Mouse (Mus musculus) liver, embryonic 12.5 days (tissue): ENCODE measurements around the gene Znhit1. TPM values are rescaled to one million over a fixed set of nuclear protein-coding genes. Genes with fewer than 3 reads are reported as not detected.

Experiments used
- ATAC-seq: fragments of 200-750 bp; cut with Nextera tagmentation; 2 replicates; pipeline ENCODE4 v1.8.0; 2017; ENCODE audit warnings: moderate number of reproducible peaks, mild to moderate bottlenecking, moderate library complexity
- H3K27ac ChIP-seq: fragments of 300-500 bp; sonication (generic); 2 replicates; pipeline ENCODE4 v1.5.1; 2016; ENCODE audit warnings: mild to moderate bottlenecking
- H3K27me3 ChIP-seq: fragments of 300-500 bp; sonication (generic); replicated peaks from 2 replicates; pipeline ENCODE4 v1.6.1; 2016; ENCODE audit warnings: mild to moderate bottlenecking, moderate library complexity
- H3K36me3 ChIP-seq: fragments of 300-500 bp; sonication (generic); 2 replicates; pipeline ENCODE4 v1.6.1; 2016; ENCODE audit warnings: mild to moderate bottlenecking, moderate library complexity
- H3K4me1 ChIP-seq: fragments of 300-500 bp; sonication (generic); 2 replicates; pipeline ENCODE4 v1.6.1; 2016
- H3K4me2 ChIP-seq: fragments of 300-500 bp; sonication (generic); 2 replicates; pipeline ENCODE4 v1.6.1; 2016; ENCODE audit warnings: mild to moderate bottlenecking, moderate library complexity
- H3K4me3 ChIP-seq: fragments of 300-500 bp; sonication (generic); 2 replicates; pipeline ENCODE4 v1.5.1; 2016; ENCODE audit warnings: mild to moderate bottlenecking, moderate library complexity
- H3K9ac ChIP-seq: fragments of 300-500 bp; sonication (generic); 2 replicates; pipeline ENCODE4 v1.6.1; 2016; ENCODE audit warnings: mild to moderate bottlenecking, moderate library complexity
- H3K9me3 ChIP-seq: fragments of 300-500 bp; sonication (generic); replicated peaks from 2 replicates; pipeline ENCODE4 v1.6.1; 2016; ENCODE audit warnings: mild to moderate bottlenecking, moderate library complexity
- WGBS: fragments of 180-500 bp; shearing (Covaris S2); methylation state at CpG from one replicate; pipeline ENCODE4 v1.1.7; 2016; ENCODE audit not compliant: insufficient replicate concordance; 5-methylcytosine and 5-hydroxymethylcytosine counted together
- polyA plus RNA-seq: library from polyadenylated mRNA; unstranded; fragments of >200 nt; fragmentation: Nextera tagmentation; extraction: Ambion mirVana; gene quantifications from 2 replicates; pipeline ENCODE4 v1.2.1, GENCODE M21; 2016

Gene Znhit1
- polyA plus RNA-seq, 1 experiment from 2014 or later, result 67.0 TPM

- Histone ChIP-seq H3K4me3 (no peak overlapping the region), H3K4me2 (no peak overlapping the region), H3K27me3 (no peaks in the 10 kb centered on the region), H3K4me1 (peaks cover 15% of the 10 kb centered on the region), H3K9me3 (no peaks in the 10 kb centered on the region), H3K9ac (no peak overlapping the region), H3K27ac (no peak overlapping the region), H3K36me3 (peaks cover 42% of the 10 kb centered on the region)
- no peak for ATAC-seq
- 61% methylated on average over 14 of the region's 16 CpGs for WGBS
These were observed 5.4 kb downstream of the Znhit1 start for GRCm38 (mm10) chr5:136982338-136982930.

- Histone ChIP-seq H3K4me2 (no peak overlapping the region), H3K9ac (no peak overlapping the region), H3K36me3 (peaks cover 42% of the 10 kb centered on the region), H3K4me3 (no peak overlapping the region), H3K27ac (no peak overlapping the region), H3K4me1 (peaks cover 11% of the 10 kb centered on the region), H3K27me3 (no peaks in the 10 kb centered on the region), H3K9me3 (no peaks in the 10 kb centered on the region)
- WGBS, result 72% methylated on average over 8 of the region's 8 CpGs
- ATAC-seq, result no peak
These were observed 6.8 kb downstream of the Znhit1 start for GRCm38 (mm10) chr5:136980974-136981373.

GRCm38 (mm10) chr5:136979762-136980161 lies 8.1 kb downstream of the Znhit1 start:
- no peaks in the 10 kb centered on the region for H3K9me3 ChIP-seq
- H3K4me2 ChIP-seq, result no peak overlapping the region
- 63% methylated on average over 2 of the region's 2 CpGs for WGBS
- no peak for ATAC-seq
- H3K4me1 ChIP-seq, result no peaks in the 10 kb centered on the region
- no peaks in the 10 kb centered on the region; the same call in 1 of the 2 replicates for H3K27me3 ChIP-seq
- H3K9ac ChIP-seq, result no peak overlapping the region
- peaks cover 39% of the 10 kb centered on the region for H3K36me3 ChIP-seq
- no peak overlapping the region for H3K4me3 ChIP-seq
- no peak overlapping the region for H3K27ac ChIP-seq

GRCm38 (mm10) chr5:136977769-136978168 lies 10.1 kb downstream of the Znhit1 start:
- H3K27ac ChIP-seq, result no peak overlapping the region
- no peaks in the 10 kb centered on the region; the same call in 1 of the 2 replicates for H3K27me3 ChIP-seq
- H3K4me1 ChIP-seq, result no peaks in the 10 kb centered on the region
- H3K4me3 ChIP-seq, result no peak overlapping the region
- WGBS, result 38% methylated on average over 4 of the region's 4 CpGs
- H3K36me3 ChIP-seq, result peaks cover 25% of the 10 kb centered on the region
- no peaks in the 10 kb centered on the region for H3K9me3 ChIP-seq
- no peak for ATAC-seq
- H3K4me2 ChIP-seq, result no peak overlapping the region
- no peak overlapping the region for H3K9ac ChIP-seq

- Histone ChIP-seq H3K4me3 (no peak overlapping the region), H3K9me3 (no peaks in the 10 kb centered on the region), H3K9ac (no peak overlapping the region), H3K36me3 (peaks cover under 1% of the 10 kb centered on the region; the same call in 1 of the 2 replicates), H3K4me1 (no peaks in the 10 kb centered on the region; the same call in 1 of the 2 replicates), H3K4me2 (no peak overlapping the region), H3K27ac (no peak overlapping the region), H3K27me3 (peaks cover 2% of the 10 kb centered on the region; the same call in 1 of the 2 replicates)
- ATAC-seq, result no peak
- 33% methylated on average over 8 of the region's 8 CpGs for WGBS
These were observed 14.2 kb downstream of the Znhit1 start for GRCm38 (mm10) chr5:136973670-136974069.

GRCm38 (mm10) chr5:136970703-136971102 lies 17.1 kb downstream of the Znhit1 start:
- ATAC-seq, result peak; percentile 66
- WGBS, result 35% methylated on average over 1 of the region's 1 CpGs

GRCm38 (mm10) chr5:136967592-136967991 lies 20.2 kb downstream of the Znhit1 start:
- Histone ChIP-seq H3K9me3 (no peaks in the 10 kb centered on the region), H3K4me2 (no peak overlapping the region), H3K27me3 (0 out of 2 replicates have a peak, but pooled peaks cover 2% of the 10 kb centered on the region), H3K27ac (peak overlapping the region; percentile 90; the same call in 1 of the 2 replicates), H3K9ac (no peak overlapping the region), H3K36me3 (peaks cover 44% of the 10 kb centered on the region), H3K4me1 (peaks cover 47% of the 10 kb centered on the region), H3K4me3 (no peak overlapping the region)
- WGBS, result 74% methylated on average over 10 of the region's 10 CpGs
- no peak for ATAC-seq

More at GRCm38 (mm10) chr5:136970703-136971102, 17.1 kb downstream of the Znhit1 start:
- Histone ChIP-seq H3K27me3 (peaks cover 2% of the 10 kb centered on the region; the same call in 1 of the 2 replicates), H3K9ac (no peak overlapping the region), H3K9me3 (no peaks in the 10 kb centered on the region), H3K4me3 (no peak overlapping the region), H3K27ac (no peak overlapping the region), H3K4me1 (peaks cover 16% of the 10 kb centered on the region), H3K4me2 (no peak overlapping the region), H3K36me3 (peaks cover 16% of the 10 kb centered on the region)

- 81% methylated on average over 4 of the region's 4 CpGs for WGBS
- no peak for ATAC-seq
- Histone ChIP-seq H3K9me3 (no peaks in the 10 kb centered on the region), H3K4me3 (no peak overlapping the region), H3K36me3 (peaks cover 44% of the 10 kb centered on the region), H3K27me3 (no peaks in the 10 kb centered on the region), H3K4me1 (peaks cover 47% of the 10 kb centered on the region), H3K27ac (peak overlapping the region; percentile 90), H3K4me2 (no peak overlapping the region), H3K9ac (peak overlapping the region; percentile 60)
These were observed 20.9 kb downstream of the Znhit1 start for GRCm38 (mm10) chr5:136966861-136967455.

- H3K27ac ChIP-seq, result peak within 1 kb of the TSS; percentile 90
- peaks cover 51% of the 10 kb centered on the region for H3K4me1 ChIP-seq
- WGBS, result 64% methylated on average over 6 of the region's 6 CpGs
- H3K9ac ChIP-seq, result peak within 1 kb of the TSS; percentile 60
- H3K9me3 ChIP-seq, result no peaks in the 10 kb centered on the region
- peak within 1 kb of the TSS; percentile 16; the same call in 1 of the 2 replicates for H3K4me3 ChIP-seq
- no peaks in the 10 kb centered on the region for H3K27me3 ChIP-seq
- no peak for ATAC-seq
- peak within 1 kb of the TSS; percentile 60 for H3K4me2 ChIP-seq
- H3K36me3 ChIP-seq, result peaks cover 44% of the 10 kb centered on the region
These were observed 21.5 kb downstream of the Znhit1 start, which contains the start of gene Cldn15 for GRCm38 (mm10) chr5:136966331-136966730. Cldn15 (plus strand) TSS chr5:136966616.

- Histone ChIP-seq H3K9me3 (no peaks in the 10 kb centered on the region), H3K36me3 (peaks cover 44% of the 10 kb centered on the region), H3K4me1 (peaks cover 56% of the 10 kb centered on the region), H3K27me3 (no peaks in the 10 kb centered on the region), H3K4me2 (peak overlapping the region; percentile 60), H3K27ac (peak overlapping the region; percentile 90), H3K4me3 (peak overlapping the region; percentile 16; the same call in 1 of the 2 replicates), H3K9ac (peak overlapping the region; percentile 60)
- WGBS, result 67% methylated on average over 7 of the region's 8 CpGs
- peak; percentile 16 for ATAC-seq
These were observed 22.1 kb downstream of the Znhit1 start for GRCm38 (mm10) chr5:136965686-136966085.

- peak overlapping the region; percentile 60 for H3K9ac ChIP-seq
- peak overlapping the region; percentile 60 for H3K4me2 ChIP-seq
These were observed 22.6 kb downstream of the Znhit1 start for GRCm38 (mm10) chr5:136965210-136965609.

GRCm38 (mm10) chr5:136962966-136963540 lies 24.8 kb downstream of the Znhit1 start:
- Histone ChIP-seq H3K4me3 (peak overlapping the region; percentile 66), H3K36me3 (peaks cover 43% of the 10 kb centered on the region), H3K27me3 (no peaks in the 10 kb centered on the region), H3K9ac (peak overlapping the region; percentile 76), H3K9me3 (no peaks in the 10 kb centered on the region), H3K4me2 (peak overlapping the region; percentile 69), H3K27ac (peak overlapping the region; percentile 90), H3K4me1 (peaks cover 56% of the 10 kb centered on the region)
- WGBS, result 68% methylated on average over 8 of the region's 8 CpGs
- no peak for ATAC-seq

More at GRCm38 (mm10) chr5:136965210-136965609, 22.6 kb downstream of the Znhit1 start:
- Histone ChIP-seq H3K4me1 (peaks cover 56% of the 10 kb centered on the region), H3K9me3 (no peaks in the 10 kb centered on the region), H3K27me3 (no peaks in the 10 kb centered on the region), H3K36me3 (peaks cover 44% of the 10 kb centered on the region), H3K4me3 (peak overlapping the region; percentile 16; the same call in 1 of the 2 replicates), H3K27ac (peak overlapping the region; percentile 90)
- ATAC-seq, result peak; percentile 85
- 37% methylated on average over 9 of the region's 9 CpGs for WGBS
